9 mouse cellular contexts compared by ENCODE assay signal in the genomic region with DNA sequence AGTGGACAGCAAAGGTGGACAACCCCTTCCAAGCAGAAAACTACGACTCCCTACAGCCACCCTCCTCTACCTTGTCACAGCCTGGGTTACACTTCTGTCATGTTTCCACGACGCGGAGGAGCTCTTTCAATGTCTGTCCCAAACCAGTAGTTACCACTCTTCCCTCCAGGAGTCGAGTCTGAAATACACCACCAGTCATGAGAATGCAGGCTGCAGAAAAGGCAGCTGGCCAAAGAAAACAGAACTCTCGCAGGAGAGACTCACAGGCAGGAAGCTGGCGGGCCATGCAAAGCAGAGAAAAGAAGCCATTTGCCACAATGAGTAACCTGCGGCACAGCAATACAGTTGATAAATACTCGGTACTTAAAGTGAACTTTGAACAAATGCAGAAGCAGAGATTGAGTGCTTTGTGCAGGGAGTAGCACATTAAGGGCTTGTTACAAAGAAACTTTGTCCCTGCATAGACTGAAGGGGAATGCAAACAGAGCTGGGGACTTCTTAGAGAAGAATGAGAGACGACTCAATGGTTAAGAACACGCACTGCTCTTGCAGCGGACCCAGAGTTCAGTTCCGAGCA. TPM values are rescaled to one million over a fixed set of nuclear protein-coding genes. Genes with fewer than 3 reads are reported as not detected.
A peak's percentile ranks its signal among the peaks of the same experiment; 100 is the strongest.
DNase-seq lines count a peak whose midpoint lies in the region; ATAC-seq lines count a peak whose summit lies in the region.
"Had no signal": no experiment of that assay in that cellular context is flagged by ENCODE, and none has a peak within 500 bp of the region (broad histone marks: within the 10 kb centered on the region; RNA-seq: fewer than 3 reads in every experiment).

No protein-coding gene starts in this region.

- H3K4me1 ChIP-seq in neural tube, embryonic 15.5 days, result peaks cover 6% of the 10 kb centered on the region; the same call in 1 of the 2 replicates
- H3K4me1 ChIP-seq in kidney, embryonic 14.5 days (ENCODE audit: control insufficient read depth, insufficient read depth, low read length), result peaks cover 7% of the 10 kb centered on the region
- no peaks in the 10 kb centered on the region for H3K4me1 ChIP-seq in stomach, embryonic 14.5 days (ENCODE audit: control insufficient read depth, insufficient read depth, low read length)

- H3K4me3 ChIP-seq in neural tube, embryonic 15.5 days (replicated peaks), result no peak overlapping the region
- no peak overlapping the region for H3K4me3 ChIP-seq in kidney, embryonic 14.5 days (ENCODE audit: low read length)
- H3K4me3 ChIP-seq in stomach, embryonic 14.5 days (ENCODE audit: low read depth, low read length), result no peak overlapping the region
- H3K4me3 ChIP-seq: hindbrain, embryonic 15.5 days had no signal

- H3K4me2 ChIP-seq in neural tube, embryonic 15.5 days, result no peak overlapping the region
- H3K4me2 ChIP-seq in kidney, embryonic 14.5 days (replicated peaks; ENCODE audit: low read depth, low read length), result no peak overlapping the region
- no peak overlapping the region for H3K4me2 ChIP-seq in stomach, embryonic 14.5 days (replicated peaks; ENCODE audit: low read depth, low read length)
- H3K4me2 ChIP-seq: hindbrain, embryonic 15.5 days had no signal

- ATAC-seq in neural tube, embryonic 15.5 days (ENCODE audit: low FRiP score), result no peak
- ATAC-seq in kidney, embryonic 14.5 days (ENCODE audit: low FRiP score, low TSS enrichment), result peak; percentile 52; the same call in 1 of the 2 replicates
- ATAC-seq in stomach, embryonic 14.5 days (ENCODE audit: insufficient number of reproducible peaks, insufficient read depth, low FRiP score, low read depth), result peak; percentile 18; the same call in 1 of the 2 replicates

- H3K9me3 ChIP-seq in neural tube, embryonic 15.5 days (replicated peaks), result no peaks in the 10 kb centered on the region
- H3K9me3 ChIP-seq in kidney, embryonic 14.5 days (ENCODE audit: control insufficient read depth, low read length), result no peaks in the 10 kb centered on the region
- no peaks in the 10 kb centered on the region for H3K9me3 ChIP-seq in stomach, embryonic 14.5 days (ENCODE audit: control insufficient read depth, low read depth, low read length)
- H3K9me3 ChIP-seq: hindbrain, embryonic 15.5 days had no signal

- no peak overlapping the region for H3K27ac ChIP-seq in neural tube, embryonic 15.5 days (replicated peaks)
- H3K27ac ChIP-seq in kidney, embryonic 14.5 days (ENCODE audit: low read depth, low read length), result no peak overlapping the region
- H3K27ac ChIP-seq in stomach, embryonic 14.5 days (ENCODE audit: low read length), result no peak overlapping the region
- H3K27ac ChIP-seq: hindbrain, embryonic 15.5 days had no signal

- WGBS in neural tube, embryonic 15.5 days, result 40% methylated on average over 13 of the region's 13 CpGs
- 38% methylated on average over 13 of the region's 13 CpGs for WGBS in kidney, embryonic 14.5 days
- 54% methylated on average over 13 of the region's 13 CpGs for WGBS in stomach, embryonic 14.5 days

- H3K27me3 ChIP-seq in neural tube, embryonic 15.5 days (replicated peaks), result no peaks in the 10 kb centered on the region
- no peaks in the 10 kb centered on the region for H3K27me3 ChIP-seq in kidney, embryonic 14.5 days (ENCODE audit: control insufficient read depth, insufficient read depth, low read length)
- H3K27me3 ChIP-seq in stomach, embryonic 14.5 days (ENCODE audit: control insufficient read depth, insufficient read depth, low read length), result no peaks in the 10 kb centered on the region
- H3K27me3 ChIP-seq: hindbrain, embryonic 15.5 days had no signal

- H3K9ac ChIP-seq in neural tube, embryonic 15.5 days (replicated peaks), result no peak overlapping the region
- no peak overlapping the region for H3K9ac ChIP-seq in kidney, embryonic 14.5 days (ENCODE audit: low read depth, low read length)
- no peak overlapping the region for H3K9ac ChIP-seq in stomach, embryonic 14.5 days (replicated peaks; ENCODE audit: low read depth, low read length)
- H3K9ac ChIP-seq: hindbrain, embryonic 15.5 days had no signal

- DNase-seq in adrenal gland, adult (ENCODE audit: inconsistent age in 2 of 2, low spot score in 1 of 2), result peak; percentile 15 to 64
- DNase-seq in adrenal gland, postnatal 4 days (ENCODE audit: low spot score in 2 of 2), result no peak
- peak; percentile 17 for DNase-seq in neural tube, embryonic 10.5 days (ENCODE audit: extremely low spot score, low spot score)
- no peak for DNase-seq in testis, postnatal 14 days (ENCODE audit: low spot score)
- no peak for DNase-seq in thymus, postnatal 25 days

- no peaks in the 10 kb centered on the region for H3K36me3 ChIP-seq in neural tube, embryonic 15.5 days
- H3K36me3 ChIP-seq in kidney, embryonic 14.5 days (ENCODE audit: control insufficient read depth, insufficient read depth, low read length), result no peaks in the 10 kb centered on the region
- no peaks in the 10 kb centered on the region for H3K36me3 ChIP-seq in stomach, embryonic 14.5 days (ENCODE audit: control insufficient read depth, insufficient read depth, low read length)
- H3K36me3 ChIP-seq: hindbrain, embryonic 15.5 days had no signal

RNA-seq across cellular contexts. Expression of a gene that starts 30.2 kb away (rescaled TPM):
- 1 to 10 TPM; 5.9 to 7.1 TPM for total RNA-seq in adrenal gland, postnatal 4 days (2021)
- polyA plus RNA-seq in neural tube, embryonic 15.5 days (2015; fragmentation: Nextera tagmentation; extraction: Ambion mirVana), result 54.7 and 59.4 TPM in 2 replicates
- 12.6 and 18.7 TPM in 2 replicates for polyA plus RNA-seq in kidney, embryonic 14.5 days (2014; fragmentation: Nextera tagmentation; extraction: Ambion mirVana)
- polyA plus RNA-seq in stomach, embryonic 14.5 days (2014; fragmentation: Nextera tagmentation; extraction: Ambion mirVana), result 16.0 and 17.6 TPM in 2 replicates

Comparison
In these comparisons a context has a peak if more than half of its experiments do, and no peak if none do; other contexts are left out.
1. DNase-seq: peak in adrenal gland, adult (2 of 2) and neural tube, embryonic 10.5 days (single experiment); none in adrenal gland, postnatal 4 days (0 of 2), testis, postnatal 14 days (single experiment) and thymus, postnatal 25 days (single experiment).